Comparison of ENCODE assay signal across 12 mouse cellular contexts in the genomic region with DNA sequence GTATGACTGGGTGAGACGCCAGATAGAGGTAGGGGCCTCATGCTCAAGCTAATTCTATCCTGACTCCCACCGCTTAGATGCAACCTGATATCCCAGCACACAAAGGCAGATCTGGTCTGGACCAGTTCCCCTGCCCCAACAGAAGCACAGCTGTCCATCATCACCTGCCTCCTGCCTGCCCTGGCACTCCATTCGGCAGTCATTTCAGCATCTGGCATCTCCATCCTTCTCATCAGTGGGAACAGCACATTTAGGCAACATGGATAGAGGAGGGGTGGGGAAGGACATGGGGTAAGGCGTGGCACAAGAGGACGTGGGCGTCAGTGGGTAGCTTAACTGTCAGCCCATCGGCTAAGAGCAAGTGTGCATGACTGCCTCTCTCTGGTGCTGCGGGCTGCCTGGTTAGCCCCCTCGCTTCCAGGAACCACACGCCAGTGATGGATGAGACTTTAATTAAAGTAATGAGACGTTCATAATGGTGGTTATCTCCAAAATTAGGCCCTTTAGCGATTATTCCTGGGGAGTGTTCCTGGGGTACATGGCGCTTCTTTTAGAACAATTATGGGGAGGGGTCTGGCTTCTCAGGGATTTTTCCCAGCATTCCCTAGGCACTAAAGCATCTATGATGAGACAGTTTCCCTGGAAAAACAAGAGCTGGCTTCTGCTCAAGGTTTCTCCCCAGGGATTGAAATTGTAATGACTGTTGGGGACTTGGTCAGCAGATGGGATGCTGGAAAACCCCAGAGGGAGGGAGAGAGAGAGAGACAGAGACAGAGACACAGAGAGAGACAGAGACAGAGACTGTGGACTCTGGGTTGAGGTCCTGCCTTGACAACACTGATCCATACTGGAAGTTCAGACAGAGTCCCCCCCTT. TPM values are rescaled to one million over a fixed set of nuclear protein-coding genes. Genes with fewer than 3 reads are reported as not detected.
DNase-seq lines count a peak whose midpoint lies in the region; ATAC-seq and TF ChIP-seq lines count a peak whose summit lies in the region.
"Had no signal": no experiment of that assay in that cellular context is flagged by ENCODE, and none has a peak within 500 bp of the region (broad histone marks: within the 10 kb centered on the region; RNA-seq: fewer than 3 reads in every experiment).

No protein-coding gene starts in this region.

- TF ChIP-seq CTCF in E14TG2a.4 (conservative IDR thresholded peaks at IDR 0.05; ENCODE audit: low read length) = no peak
- no peak for TF ChIP-seq CTCF in forebrain, postnatal 0 days (IDR thresholded peaks at IDR 0.05; ENCODE audit: low read depth)

- DNase-seq in forebrain, embryonic 10.5 days (ENCODE audit: extremely low spot score, low spot score) = no peak
- DNase-seq in forebrain, embryonic 11.5 days (ENCODE audit: low spot score) = no peak
- no peak for DNase-seq in forebrain, postnatal 0 days
- DNase-seq in B cell, adult 2 months = no peak
- DNase-seq in cerebellum, postnatal 36 days = no peak
- DNase-seq: embryo, embryonic 11 days; kidney, postnatal 10 days had no signal

- WGBS in forebrain, embryonic 10.5 days = 73% methylated on average over 13 of the region's 13 CpGs
- 69% methylated on average over 13 of the region's 13 CpGs for WGBS in forebrain, embryonic 11.5 days
- WGBS in forebrain, postnatal 0 days = 53% methylated on average over 13 of the region's 13 CpGs
- 76% methylated on average over 13 of the region's 13 CpGs for WGBS in midbrain, embryonic 12.5 days
- 51% methylated on average over 13 of the region's 13 CpGs for WGBS in kidney, embryonic 14.5 days

- peaks cover 34% of the 10 kb centered on the region for H3K4me1 ChIP-seq in forebrain, embryonic 10.5 days
- H3K4me1 ChIP-seq in forebrain, embryonic 11.5 days (replicated peaks; ENCODE audit: control insufficient read depth, insufficient read depth, low read length) = no peaks in the 10 kb centered on the region; the same call in 1 of the 2 replicates
- H3K4me1 ChIP-seq in E14TG2a.4 (replicated peaks; ENCODE audit: low read depth, low read length) = peaks cover 67% of the 10 kb centered on the region
- peaks cover 21% of the 10 kb centered on the region for H3K4me1 ChIP-seq in forebrain, postnatal 0 days (ENCODE audit: insufficient read depth)
- H3K4me1 ChIP-seq in midbrain, embryonic 12.5 days = peaks cover 38% of the 10 kb centered on the region
- H3K4me1 ChIP-seq in kidney, embryonic 14.5 days (ENCODE audit: control insufficient read depth, insufficient read depth, low read length) = peaks cover 15% of the 10 kb centered on the region

- no peak overlapping the region for H3K9ac ChIP-seq in forebrain, embryonic 11.5 days (ENCODE audit: low read length)
- H3K9ac ChIP-seq in forebrain, postnatal 0 days = no peak overlapping the region
- H3K9ac ChIP-seq in midbrain, embryonic 12.5 days (replicated peaks) = no peak overlapping the region
- H3K9ac ChIP-seq in kidney, embryonic 14.5 days (ENCODE audit: low read depth, low read length) = no peak overlapping the region

- no peaks in the 10 kb centered on the region for H3K36me3 ChIP-seq in forebrain, embryonic 10.5 days (replicated peaks)
- H3K36me3 ChIP-seq in forebrain, embryonic 11.5 days (ENCODE audit: control insufficient read depth, insufficient read depth, low read length) = no peaks in the 10 kb centered on the region
- no peaks in the 10 kb centered on the region for H3K36me3 ChIP-seq in E14TG2a.4 (ENCODE audit: insufficient read depth, low read length)
- H3K36me3 ChIP-seq in forebrain, postnatal 0 days (ENCODE audit: insufficient read depth) = no peaks in the 10 kb centered on the region
- H3K36me3 ChIP-seq in midbrain, embryonic 12.5 days = no peaks in the 10 kb centered on the region
- no peaks in the 10 kb centered on the region for H3K36me3 ChIP-seq in kidney, embryonic 14.5 days (ENCODE audit: control insufficient read depth, insufficient read depth, low read length)

- peaks cover 30% of the 10 kb centered on the region for H3K27me3 ChIP-seq in forebrain, embryonic 10.5 days (ENCODE audit: poor library complexity, severe bottlenecking)
- no peaks in the 10 kb centered on the region for H3K27me3 ChIP-seq in forebrain, embryonic 11.5 days (ENCODE audit: control insufficient read depth, insufficient read depth, low read length)
- H3K27me3 ChIP-seq in E14TG2a.4 (ENCODE audit: insufficient read depth, low read length) = no peaks in the 10 kb centered on the region
- no peaks in the 10 kb centered on the region for H3K27me3 ChIP-seq in forebrain, postnatal 0 days (ENCODE audit: insufficient read depth, low read length)
- 0 out of 2 replicates have a peak, but pooled peaks cover 3% of the 10 kb centered on the region for H3K27me3 ChIP-seq in midbrain, embryonic 12.5 days
- H3K27me3 ChIP-seq in kidney, embryonic 14.5 days (ENCODE audit: control insufficient read depth, insufficient read depth, low read length) = no peaks in the 10 kb centered on the region; the same call in 1 of the 2 replicates

- peak overlapping the region; percentile 79 for H3K27ac ChIP-seq in forebrain, embryonic 10.5 days
- H3K27ac ChIP-seq in forebrain, embryonic 11.5 days (ENCODE audit: low read depth, low read length) = no peak overlapping the region
- H3K27ac ChIP-seq in forebrain, postnatal 0 days (ENCODE audit: low read depth, low read length) = peak overlapping the region; percentile 85; the same call in 1 of the 2 replicates
- H3K27ac ChIP-seq in midbrain, embryonic 12.5 days (replicated peaks) = 0 out of 2 replicates have a peak overlapping the region, but pooled peaks have one; percentile 43
- H3K27ac ChIP-seq in kidney, embryonic 14.5 days (ENCODE audit: low read depth, low read length) = no peak overlapping the region

- H3K4me2 ChIP-seq in forebrain, embryonic 11.5 days (ENCODE audit: low read depth, low read length, severe bottlenecking) = no peak overlapping the region
- no peak overlapping the region for H3K4me2 ChIP-seq in forebrain, postnatal 0 days (ENCODE audit: low read depth)
- H3K4me2 ChIP-seq in midbrain, embryonic 12.5 days (replicated peaks) = no peak overlapping the region
- H3K4me2 ChIP-seq in kidney, embryonic 14.5 days (replicated peaks; ENCODE audit: low read depth, low read length) = no peak overlapping the region

- H3K4me3 ChIP-seq in forebrain, embryonic 10.5 days = no peak overlapping the region
- no peak overlapping the region for H3K4me3 ChIP-seq in forebrain, embryonic 11.5 days (ENCODE audit: low read depth, low read length)
- peak overlapping the region; percentile 65; the same call in 1 of the 2 replicates for H3K4me3 ChIP-seq in E14TG2a.4 (replicated peaks; ENCODE audit: low read length)
- no peak overlapping the region for H3K4me3 ChIP-seq in forebrain, postnatal 0 days (ENCODE audit: low read depth, low read length)
- no peak overlapping the region for H3K4me3 ChIP-seq in midbrain, embryonic 12.5 days
- H3K4me3 ChIP-seq in kidney, embryonic 14.5 days (ENCODE audit: low read length) = no peak overlapping the region

- no peaks in the 10 kb centered on the region; the same call in 1 of the 2 replicates for H3K9me3 ChIP-seq in forebrain, embryonic 10.5 days
- H3K9me3 ChIP-seq in forebrain, embryonic 11.5 days (ENCODE audit: control insufficient read depth, low read length) = peaks cover 3% of the 10 kb centered on the region; the same call in 1 of the 2 replicates
- peaks cover 26% of the 10 kb centered on the region for H3K9me3 ChIP-seq in E14TG2a.4 (ENCODE audit: low read length)
- H3K9me3 ChIP-seq in forebrain, postnatal 0 days (ENCODE audit: low read length) = no peaks in the 10 kb centered on the region
- H3K9me3 ChIP-seq in midbrain, embryonic 12.5 days = 0 out of 2 replicates have a peak, but pooled peaks cover 4% of the 10 kb centered on the region
- peaks cover 5% of the 10 kb centered on the region for H3K9me3 ChIP-seq in kidney, embryonic 14.5 days (ENCODE audit: control insufficient read depth, low read length)

- no peak for ATAC-seq in forebrain, embryonic 11.5 days (replicated peaks; ENCODE audit: low FRiP score)
- ATAC-seq in forebrain, postnatal 0 days = no peak
- ATAC-seq in midbrain, embryonic 12.5 days (ENCODE audit: low FRiP score, low read depth) = no peak
- ATAC-seq in kidney, embryonic 14.5 days (ENCODE audit: low FRiP score, low TSS enrichment) = no peak; the same call in 1 of the 2 replicates

RNA-seq across cellular contexts. Expression of gene Gm11733, which starts 38.0 kb away (rescaled TPM):
- polyA plus RNA-seq in forebrain, embryonic 10.5 days (2016; fragmentation: Nextera tagmentation; extraction: Ambion mirVana) = not detected in 2 replicates
- polyA plus RNA-seq in forebrain, embryonic 11.5 days (2014; fragmentation: Nextera tagmentation; extraction: Ambion mirVana) = not detected in 2 replicates
- 0.14 and 0.23 TPM in 2 replicates for total RNA-seq in forebrain, postnatal 0 days (2014; rRNA removed)
- 0.08 and 0.18 TPM in 2 replicates for polyA plus RNA-seq in forebrain, postnatal 0 days (2015; fragmentation: Nextera tagmentation; extraction: Ambion mirVana)
- polyA plus RNA-seq in midbrain, embryonic 12.5 days (2016; fragmentation: Nextera tagmentation; extraction: Ambion mirVana) = not detected in 2 replicates
- polyA plus RNA-seq in kidney, embryonic 14.5 days (2014; fragmentation: Nextera tagmentation; extraction: Ambion mirVana) = 0.09 TPM in 1 of 2 replicates, not detected in the other
- total RNA-seq: gastrocnemius, postnatal 36 days; liver, adult 2 months had no signal
- polyA plus RNA-seq: liver, adult 2 months had no signal

Comparison
In these comparisons a context has a peak if more than half of its experiments do, and no peak if none do; other contexts are left out.
1. H3K27ac ChIP-seq: peak in forebrain, embryonic 10.5 days (single experiment), forebrain, postnatal 0 days (single experiment) and midbrain, embryonic 12.5 days (single experiment); none in forebrain, embryonic 11.5 days (single experiment) and kidney, embryonic 14.5 days (single experiment).